Mouse (Mus musculus): ENCODE measurements around the gene Ubash3a. TPM values are rescaled to one million over a fixed set of nuclear protein-coding genes. Genes with fewer than 3 reads are reported as not detected.

Gene Ubash3a
- total and polyA plus RNA-seq, 3 experiments: 27.6 to 57.4 (median 30.2) TPM

DNA sequence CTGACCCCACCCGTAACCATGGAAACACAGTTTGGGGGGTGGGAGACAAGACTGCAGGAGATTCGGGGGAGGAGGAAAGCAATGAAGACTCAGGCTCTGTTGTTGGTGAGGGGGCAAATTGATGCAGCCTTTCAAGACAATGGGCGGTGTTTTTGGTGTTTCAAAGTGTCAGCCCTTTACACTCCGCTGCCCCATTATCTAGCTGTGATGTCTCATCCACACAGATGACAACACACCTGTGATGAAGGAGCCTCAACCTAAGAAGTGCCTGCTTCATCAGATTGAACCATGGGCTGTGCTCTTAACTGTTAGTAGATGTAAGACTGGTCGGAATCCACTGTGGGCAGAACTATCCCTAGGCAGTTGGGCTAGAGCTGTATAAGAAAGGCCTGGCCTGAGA, 56.1 kb downstream of the Ubash3a start:
- Histone ChIP-seq H3K36me3 (ENCODE audit: control insufficient read depth in 1 of 2, insufficient read depth in 2 of 2, low read length in 2 of 2) (no peaks in the 10 kb centered on the region), H3K27ac (ENCODE audit: control insufficient read depth, low read depth, low read length) (no peak overlapping the region), H3K79me2 (ENCODE audit: control insufficient read depth, insufficient read depth, low read length, poor library complexity) (no peaks in the 10 kb centered on the region), H3K9me3 (replicated peaks; ENCODE audit: insufficient read depth, low read length) (no peaks in the 10 kb centered on the region), H3K4me3 (ENCODE audit: control insufficient read depth in 1 of 2, insufficient read depth in 1 of 2, low read depth in 2 of 2, low read length in 2 of 2) (no peak overlapping the region), H3K27me3 (ENCODE audit: control insufficient read depth in 1 of 2, insufficient read depth in 2 of 2, low read length in 2 of 2) (no peaks in the 10 kb centered on the region; a peak in 1 of 4 replicates), H3K9ac (ENCODE audit: control insufficient read depth, low read depth, low read length, poor library complexity, severe bottlenecking) (no peak overlapping the region), H3K4me1 (ENCODE audit: control insufficient read depth in 1 of 2, insufficient read depth in 2 of 2, low read length in 2 of 2) (peaks cover 0 to 5% of the 10 kb centered on the region in 2 experiments; a peak in 2 of 4 replicates)
- no peak for TF ChIP-seq MAX (IDR thresholded peaks at IDR 0.05; ENCODE audit: low read length)
- no peak for TF ChIP-seq ZNF384 (IDR thresholded peaks at IDR 0.05; ENCODE audit: low read depth, low read length)
- DNase-seq (ENCODE audit: low read depth, low spot score): no peak

DNA sequence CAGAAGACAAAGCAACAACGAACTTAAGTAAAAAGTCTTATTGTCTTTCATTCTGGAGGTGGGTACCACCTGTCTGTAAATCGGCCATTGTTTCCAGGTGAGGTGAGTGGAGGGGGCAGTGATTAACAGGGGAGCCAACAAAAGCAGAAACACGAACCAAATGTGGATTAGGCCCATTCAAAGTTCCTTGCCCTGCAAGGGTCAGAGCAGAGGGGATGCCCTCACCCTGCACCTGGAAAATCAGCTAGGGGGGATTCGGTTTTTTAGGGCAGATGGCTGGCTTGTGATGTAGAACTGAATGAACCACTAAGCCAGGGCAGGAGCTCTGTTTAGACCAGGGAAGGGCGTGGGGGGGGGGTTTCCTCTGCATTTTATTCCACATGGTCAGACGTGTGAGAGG, 56.7 kb downstream of the Ubash3a start:
- no peak for DNase-seq (ENCODE audit: low read depth, low spot score)
- H3K79me2 ChIP-seq (ENCODE audit: control insufficient read depth, insufficient read depth, low read length, poor library complexity): no peaks in the 10 kb centered on the region
- H3K27ac ChIP-seq (ENCODE audit: control insufficient read depth, low read depth, low read length): no peak overlapping the region
- H3K36me3 ChIP-seq (ENCODE audit: control insufficient read depth in 1 of 2, insufficient read depth in 2 of 2, low read length in 2 of 2): no peaks in the 10 kb centered on the region
- H3K9ac ChIP-seq (ENCODE audit: control insufficient read depth, low read depth, low read length, poor library complexity, severe bottlenecking): no peak overlapping the region
- H3K9me3 ChIP-seq (replicated peaks; ENCODE audit: insufficient read depth, low read length): no peaks in the 10 kb centered on the region
- TF ChIP-seq RAD21 (IDR thresholded peaks at IDR 0.05; ENCODE audit: low read depth, low read length) (no peak), CTCF (IDR thresholded peaks at IDR 0.05 in 2 of 3, conservative IDR thresholded peaks at IDR 0.05 in 1 of 3; ENCODE audit: control insufficient read depth in 1 of 3, insufficient read depth in 1 of 3, low read depth in 2 of 3, low read length in 3 of 3, poor library complexity in 1 of 3, severe bottlenecking in 1 of 3) (no peak), POLR2A (IDR thresholded peaks at IDR 0.05; ENCODE audit: control insufficient read depth in 1 of 2, insufficient read depth in 1 of 2, low read depth in 1 of 2, low read length in 2 of 2, poor library complexity in 1 of 2) (no peak), GABPA (IDR thresholded peaks at IDR 0.05; ENCODE audit: low read depth, low read length) (no peak), POLR2AphosphoS2 (IDR thresholded peaks at IDR 0.05; ENCODE audit: low read length) (no peak), EP300 (IDR thresholded peaks at IDR 0.05; ENCODE audit: low read depth in 1 of 2, low read length in 2 of 2) (no peak), BHLHE40 (IDR thresholded peaks at IDR 0.05; ENCODE audit: borderline replicate concordance, low read depth, low read length) (no peak), KAT2A (conservative IDR thresholded peaks at IDR 0.05; ENCODE audit: low read depth, low read length) (no peak)
- H3K27me3 ChIP-seq (ENCODE audit: control insufficient read depth in 1 of 2, insufficient read depth in 2 of 2, low read length in 2 of 2): no peaks in the 10 kb centered on the region; a peak in 1 of 4 replicates
- peaks cover 0 to 5% of the 10 kb centered on the region in 2 experiments; a peak in 2 of 4 replicates for H3K4me1 ChIP-seq (ENCODE audit: control insufficient read depth in 1 of 2, insufficient read depth in 2 of 2, low read length in 2 of 2)
- no peak overlapping the region for H3K4me3 ChIP-seq (ENCODE audit: control insufficient read depth in 1 of 2, insufficient read depth in 1 of 2, low read depth in 2 of 2, low read length in 2 of 2)

DNA sequence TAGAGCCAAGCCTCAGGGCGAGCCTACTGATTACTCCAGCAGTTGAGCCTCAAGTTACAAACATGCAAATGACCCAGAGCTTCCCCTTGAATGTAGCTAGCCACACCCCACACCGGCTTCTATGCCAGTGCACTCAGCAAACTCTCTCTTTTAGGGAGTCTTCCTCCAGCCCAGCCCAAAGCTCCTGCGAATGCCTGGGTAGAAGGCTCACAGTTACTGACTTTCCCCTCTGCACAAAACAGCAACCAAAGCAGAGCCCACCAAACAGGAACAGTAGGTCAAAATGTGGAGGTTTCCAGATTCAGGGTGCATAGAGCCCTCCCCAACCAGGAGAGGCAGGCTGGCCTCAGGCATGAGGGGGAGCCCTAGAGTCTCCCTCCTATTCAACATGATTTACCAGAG, 57.5 kb downstream of the Ubash3a start:
- DNase-seq (ENCODE audit: low read depth, low spot score): peak; percentile 80
- Histone ChIP-seq H3K36me3 (ENCODE audit: control insufficient read depth in 1 of 2, insufficient read depth in 2 of 2, low read length in 2 of 2) (no peaks in the 10 kb centered on the region), H3K4me1 (ENCODE audit: control insufficient read depth in 1 of 2, insufficient read depth in 2 of 2, low read length in 2 of 2) (peaks cover 0 to 6% of the 10 kb centered on the region in 2 experiments; a peak in 2 of 4 replicates), H3K27me3 (ENCODE audit: control insufficient read depth in 1 of 2, insufficient read depth in 2 of 2, low read length in 2 of 2) (no peaks in the 10 kb centered on the region; a peak in 1 of 4 replicates), H3K79me2 (ENCODE audit: control insufficient read depth, insufficient read depth, low read length, poor library complexity) (no peaks in the 10 kb centered on the region), H3K9ac (ENCODE audit: control insufficient read depth, low read depth, low read length, poor library complexity, severe bottlenecking) (no peak overlapping the region), H3K4me3 (ENCODE audit: control insufficient read depth in 1 of 2, insufficient read depth in 1 of 2, low read depth in 2 of 2, low read length in 2 of 2) (no peak overlapping the region; a peak in 1 of 4 replicates), H3K9me3 (replicated peaks; ENCODE audit: insufficient read depth, low read length) (no peaks in the 10 kb centered on the region), H3K27ac (ENCODE audit: control insufficient read depth, low read depth, low read length) (no peak overlapping the region)
- TF ChIP-seq POLR2AphosphoS5 (IDR thresholded peaks at IDR 0.05; ENCODE audit: borderline replicate concordance, low read depth, low read length) (no peak), MAFK (IDR thresholded peaks at IDR 0.05; ENCODE audit: borderline replicate concordance, low read depth, low read length) (no peak), CTCF (IDR thresholded peaks at IDR 0.05 in 2 of 3, conservative IDR thresholded peaks at IDR 0.05 in 1 of 3; ENCODE audit: control insufficient read depth in 1 of 3, insufficient read depth in 1 of 3, low read depth in 2 of 3, low read length in 3 of 3, poor library complexity in 1 of 3, severe bottlenecking in 1 of 3) (peak in 1 of 3 experiments; percentile 19; a peak in 2 of 6 replicates)
